Mouse (Mus musculus) retina, adult 2 months (tissue): ENCODE results near the gene Nkain2.

Experiments
- DNase-seq: peaks from one replicate; pipeline ENCODE4 v3.0.0-alpha.2; 2012; ENCODE audit warnings: low read depth, low spot score

Nkain2 gene

DNA sequence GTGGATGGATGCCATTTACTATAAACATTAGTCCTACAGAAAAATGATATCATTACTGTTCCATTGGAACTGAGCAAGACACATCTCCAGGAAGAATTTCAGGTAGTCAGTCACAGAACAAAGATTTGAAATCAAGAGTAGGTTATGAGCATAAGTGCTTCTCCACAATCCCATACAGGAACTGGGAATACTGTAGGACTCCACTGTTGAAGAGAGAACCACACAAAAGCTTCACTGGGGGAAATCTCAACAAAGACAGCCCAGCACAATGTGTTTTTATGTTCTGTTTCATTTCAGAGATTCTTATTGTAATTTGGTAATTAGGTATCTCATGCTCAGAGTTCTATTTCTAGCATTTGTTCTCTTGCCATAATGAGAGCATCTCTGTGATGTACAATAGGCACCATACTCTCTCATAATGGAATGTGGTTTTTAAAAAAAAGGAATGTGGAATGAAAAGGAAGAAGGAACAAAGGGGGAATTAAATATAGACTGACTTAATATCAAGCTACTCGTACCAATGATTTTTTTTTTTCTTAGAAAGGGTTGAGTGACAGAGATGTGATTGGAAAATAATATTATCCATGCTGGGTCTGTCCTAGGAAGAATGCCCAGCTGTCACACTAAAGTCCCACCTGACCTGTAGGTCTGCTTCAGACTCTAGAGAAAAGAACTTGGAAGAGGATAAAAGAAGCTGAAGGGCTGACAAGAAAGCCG, 313.5 kb downstream of the Nkain2 start:
- no peak for DNase-seq

DNA sequence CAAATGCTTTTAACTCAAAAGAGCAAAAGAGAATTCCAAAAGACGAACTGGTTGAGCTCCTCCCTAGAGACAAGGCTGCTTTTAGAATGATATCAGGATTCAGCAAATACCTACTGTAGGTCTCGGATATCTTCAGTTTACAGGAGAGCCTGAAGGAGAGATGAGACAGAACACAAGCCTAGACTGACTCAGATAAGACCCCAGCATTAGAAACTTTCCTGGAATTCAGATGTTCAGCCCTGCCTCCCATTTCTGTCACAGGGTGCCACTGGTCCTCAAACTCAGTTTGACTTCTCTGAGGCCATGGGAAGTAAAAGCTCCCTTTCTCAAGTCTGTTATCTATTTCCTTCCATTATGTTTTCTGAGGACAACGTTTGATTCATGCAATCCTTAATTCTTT, 332.6 kb downstream of the Nkain2 start:
- no peak for DNase-seq

DNA sequence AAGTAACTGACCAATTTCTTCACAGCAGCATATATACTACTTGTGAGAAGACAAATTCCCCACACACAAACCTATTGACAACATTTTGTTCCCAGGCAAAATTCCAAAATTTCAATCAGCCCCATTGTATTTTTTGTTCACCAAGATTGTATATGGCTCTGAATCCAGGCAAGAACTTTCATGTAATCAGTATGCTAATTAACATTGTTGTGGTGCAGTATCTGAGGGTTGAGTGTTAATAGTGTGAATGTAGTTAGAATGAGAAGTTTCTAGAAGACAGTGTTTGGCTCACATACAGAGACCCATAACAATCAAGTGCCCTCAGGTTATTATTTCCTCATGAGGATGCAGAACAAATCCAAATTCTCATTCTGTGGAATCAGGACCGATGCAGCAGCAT, 354.2 kb downstream of the Nkain2 start:
- DNase-seq = no peak

DNA sequence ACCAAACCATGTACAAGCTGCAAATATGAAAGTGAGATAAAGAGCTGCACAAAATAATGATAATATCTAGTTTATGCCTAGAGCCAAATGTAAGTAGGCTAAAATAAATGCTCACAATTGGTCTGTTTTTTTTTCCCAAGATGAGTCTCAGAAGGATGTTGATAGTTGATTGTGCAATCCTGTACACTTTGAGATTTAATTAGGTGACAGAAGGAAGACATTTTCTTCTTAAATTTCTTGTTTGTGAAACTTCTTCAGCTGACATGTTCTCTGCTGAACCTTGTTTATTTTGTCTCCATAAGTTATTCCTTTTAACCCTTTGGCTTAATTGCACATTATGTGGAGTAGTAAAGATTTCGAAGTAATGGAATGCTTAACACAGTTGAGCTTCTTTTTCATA, 379.4 kb downstream of the Nkain2 start:
- no peak for DNase-seq

DNA sequence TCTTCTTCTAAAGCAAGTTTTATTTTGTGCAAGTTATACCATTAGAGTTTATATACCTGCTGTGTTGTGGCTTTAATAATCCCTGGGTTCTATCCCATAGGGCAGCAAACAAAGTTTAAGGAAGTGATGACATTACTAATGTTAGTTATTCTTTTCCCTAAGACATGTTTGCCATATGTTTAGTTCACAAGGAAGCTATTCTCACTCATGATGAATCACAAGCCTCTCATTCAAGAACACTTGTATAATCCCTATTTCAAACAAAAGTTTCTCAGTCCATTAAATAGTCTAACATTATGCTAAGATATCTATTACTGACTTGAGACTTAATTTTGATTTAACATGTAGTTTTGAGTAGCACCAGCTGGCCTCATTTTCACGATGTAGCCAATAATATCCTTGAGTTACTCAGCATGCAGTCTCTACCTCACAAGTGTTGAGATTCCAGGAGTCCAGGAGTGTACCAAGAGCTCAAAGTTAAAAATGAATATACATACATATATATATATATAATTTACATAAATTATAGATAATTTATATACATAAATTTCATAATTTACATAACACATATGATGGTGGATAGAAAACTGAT, 395.6 kb downstream of the Nkain2 start:
- no peak for DNase-seq

DNA sequence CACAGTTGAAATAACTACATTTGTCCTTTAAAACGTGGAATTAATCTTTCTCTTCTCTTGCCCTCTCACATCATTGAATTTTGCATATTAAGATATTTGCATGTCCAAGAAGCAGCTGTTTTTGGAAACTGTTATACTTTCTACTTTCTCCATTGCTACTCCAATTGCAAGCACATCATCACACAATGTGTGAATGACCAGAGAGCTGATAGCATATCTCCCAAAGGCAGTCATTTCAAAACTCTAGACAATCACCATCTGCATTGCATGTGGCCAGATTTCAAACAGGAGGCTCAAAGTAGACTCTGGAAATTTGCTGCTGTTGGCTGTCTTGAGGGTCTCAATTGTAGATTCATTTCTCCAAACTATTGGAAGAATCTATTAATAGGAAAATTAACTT, 396.7 kb downstream of the Nkain2 start:
- DNase-seq = no peak

DNA sequence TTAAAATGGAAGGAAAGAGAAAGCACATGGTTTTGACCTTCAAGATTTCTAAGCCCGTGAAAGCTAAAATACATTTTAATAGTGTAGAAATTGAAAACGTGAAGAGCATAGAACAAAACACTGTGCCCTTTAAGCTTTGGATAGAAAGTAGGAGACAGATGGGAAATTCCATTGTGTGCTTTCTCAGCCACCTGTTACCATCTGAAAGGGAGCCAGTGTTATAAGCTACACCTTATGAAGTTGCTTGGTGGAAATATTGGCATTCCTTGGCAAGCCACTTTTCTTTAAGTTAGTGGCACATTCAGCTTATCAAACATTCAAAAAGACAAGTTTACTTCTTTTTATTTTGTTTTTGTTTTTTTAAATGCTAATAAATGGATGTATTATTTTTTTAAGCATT, 427.5 kb downstream of the Nkain2 start:
- no peak for DNase-seq

DNA sequence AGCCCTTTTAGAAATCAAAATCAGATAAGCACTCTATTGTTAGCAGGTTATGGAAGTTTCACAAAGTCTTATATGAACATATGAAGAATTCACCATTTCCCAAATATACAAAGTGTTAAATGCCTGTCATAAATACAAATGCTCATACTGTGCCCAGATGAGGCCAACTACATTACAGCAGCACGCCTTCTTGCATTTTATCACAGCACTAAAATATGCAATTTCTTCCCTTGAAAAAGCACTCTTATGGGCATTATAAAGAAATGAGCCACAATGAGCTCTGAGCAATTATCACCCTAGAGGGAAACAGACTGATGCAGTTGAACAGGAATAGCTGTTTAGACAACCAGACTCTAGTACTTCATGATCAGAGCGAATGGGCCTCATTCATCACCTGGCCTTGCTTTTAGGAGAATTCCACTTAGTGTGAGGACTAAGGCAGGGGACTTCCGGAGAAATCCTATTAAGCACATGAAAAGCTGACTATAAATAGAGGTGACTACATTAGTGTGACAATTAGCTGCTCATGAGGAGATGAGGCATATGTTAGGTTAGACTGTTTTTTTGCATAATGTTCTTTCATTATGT, 450.2 kb downstream of the Nkain2 start:
- no peak for DNase-seq

DNA sequence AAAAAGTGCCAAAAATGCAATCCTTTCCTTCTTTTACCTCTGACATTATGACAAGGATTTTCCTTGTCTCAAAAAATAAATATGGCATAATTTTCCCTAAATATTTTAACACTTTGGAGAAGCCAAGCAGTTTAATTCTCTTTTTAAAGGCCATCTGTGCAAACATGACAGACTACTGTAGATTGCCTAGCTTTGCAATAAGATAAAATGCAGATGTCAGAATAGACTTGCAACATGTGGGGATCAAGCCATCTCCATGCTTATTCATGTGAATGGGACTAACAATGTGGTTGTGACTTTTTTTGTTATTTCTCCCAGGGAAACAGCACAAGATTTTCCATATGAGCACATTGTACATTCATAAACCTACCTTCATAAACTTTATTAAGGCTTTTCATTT, 476.0 kb downstream of the Nkain2 start:
- no peak for DNase-seq

DNA sequence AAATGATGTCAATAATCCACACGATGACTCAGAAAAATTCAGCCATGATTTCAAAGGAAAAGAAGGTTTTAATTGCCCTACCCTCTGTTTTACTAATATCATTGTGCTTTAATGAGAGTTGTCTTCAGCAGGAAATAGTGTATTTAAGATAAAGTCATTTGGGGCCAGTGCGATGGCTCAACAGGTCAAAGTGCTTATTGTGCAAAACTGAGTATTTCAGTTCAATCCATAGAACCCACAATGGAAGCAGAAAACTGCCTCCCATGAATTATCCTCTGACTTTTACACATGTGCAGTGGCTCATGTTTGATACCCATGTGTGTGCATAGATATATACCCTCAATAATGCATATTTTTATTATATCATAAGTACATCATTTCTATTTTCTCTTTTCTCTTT, 478.9 kb downstream of the Nkain2 start:
- DNase-seq = no peak

DNA sequence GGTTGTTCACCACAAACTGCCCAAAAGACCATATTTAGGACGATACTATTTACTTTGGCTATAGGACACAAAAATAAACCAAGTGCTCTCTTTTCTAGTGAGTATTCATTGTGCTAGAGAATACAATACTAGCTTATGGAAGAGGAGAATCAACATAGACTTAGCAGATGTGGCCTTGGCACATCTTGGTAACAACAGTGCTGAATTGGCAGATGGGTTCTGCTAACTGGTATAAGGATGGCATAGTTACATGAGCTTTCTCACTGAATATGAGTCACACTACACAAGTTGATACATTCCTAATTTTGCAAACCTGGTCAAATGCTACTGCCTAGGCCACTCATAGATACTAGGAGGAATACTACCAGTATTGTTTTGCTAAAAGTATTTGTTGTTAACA, 489.3 kb downstream of the Nkain2 start:
- DNase-seq = no peak

DNA sequence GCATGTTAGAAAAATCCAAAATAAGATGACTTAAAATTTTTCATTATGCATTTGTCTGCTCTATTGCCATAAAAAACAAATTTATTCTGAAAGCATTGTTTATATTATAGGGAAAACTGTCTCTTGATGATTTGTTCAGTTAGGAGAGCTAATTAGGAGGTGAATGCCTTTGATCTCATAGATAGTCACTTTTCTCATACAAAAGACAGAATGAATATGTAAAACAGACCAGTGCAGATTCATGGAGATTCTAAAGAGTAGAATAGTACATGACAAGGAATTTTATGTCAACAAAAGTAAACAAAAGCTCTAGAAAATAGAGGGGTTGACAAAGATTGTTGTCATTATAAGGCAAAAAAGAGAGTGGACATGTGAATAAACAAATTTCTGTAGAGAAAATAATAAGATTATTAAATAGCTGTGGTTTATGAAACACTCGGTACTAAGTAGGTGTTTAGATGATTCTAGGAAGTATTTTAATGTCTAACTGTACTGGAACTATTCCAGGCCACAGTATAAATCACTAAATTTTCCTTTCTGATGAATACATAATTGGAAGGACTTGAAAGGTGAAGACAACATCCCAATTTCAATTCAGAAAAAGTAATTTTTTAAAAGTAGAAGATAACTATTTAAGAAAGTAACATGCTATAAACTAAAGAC, 496.3 kb downstream of the Nkain2 start:
- DNase-seq = no peak

DNA sequence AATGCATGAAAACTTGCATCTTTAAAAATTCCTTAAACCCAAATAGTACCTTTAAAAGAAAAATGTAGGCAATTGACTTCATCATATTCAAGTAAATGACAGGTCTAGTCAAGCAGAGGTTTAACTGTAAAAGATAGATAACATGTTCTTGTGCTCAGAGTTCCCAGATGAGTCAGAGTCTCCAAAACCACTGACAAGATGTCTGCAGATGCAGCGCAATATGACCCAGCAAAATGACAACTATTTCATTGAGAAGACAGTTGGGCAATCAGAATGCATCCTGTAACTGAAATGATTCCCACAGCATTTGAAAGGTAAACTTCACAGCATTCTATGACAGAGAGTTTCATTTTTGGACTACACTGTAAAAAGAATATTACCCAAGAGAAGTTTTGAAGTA, 496.9 kb downstream of the Nkain2 start:
- DNase-seq = no peak

DNA sequence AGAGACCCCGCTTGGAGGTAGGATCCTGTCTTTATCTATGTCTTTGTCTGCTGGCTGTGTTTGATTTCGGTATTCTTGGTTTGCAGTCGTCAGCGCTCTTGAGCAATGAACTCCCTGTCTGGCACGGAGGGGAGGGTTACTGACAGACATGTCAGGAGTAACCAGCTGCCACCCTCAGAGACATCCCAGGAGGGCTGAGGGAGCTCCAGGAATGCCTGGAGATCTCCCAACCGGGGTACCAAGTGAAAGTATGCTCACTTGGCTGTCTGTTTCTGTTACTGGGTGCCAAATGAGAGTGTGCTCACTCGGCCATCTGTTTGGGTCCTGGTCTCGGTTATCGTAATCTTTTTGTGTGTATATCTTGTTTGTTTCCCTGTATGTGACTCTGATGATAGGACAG, 577.5 kb downstream of the Nkain2 start:
- no peak for DNase-seq

DNA sequence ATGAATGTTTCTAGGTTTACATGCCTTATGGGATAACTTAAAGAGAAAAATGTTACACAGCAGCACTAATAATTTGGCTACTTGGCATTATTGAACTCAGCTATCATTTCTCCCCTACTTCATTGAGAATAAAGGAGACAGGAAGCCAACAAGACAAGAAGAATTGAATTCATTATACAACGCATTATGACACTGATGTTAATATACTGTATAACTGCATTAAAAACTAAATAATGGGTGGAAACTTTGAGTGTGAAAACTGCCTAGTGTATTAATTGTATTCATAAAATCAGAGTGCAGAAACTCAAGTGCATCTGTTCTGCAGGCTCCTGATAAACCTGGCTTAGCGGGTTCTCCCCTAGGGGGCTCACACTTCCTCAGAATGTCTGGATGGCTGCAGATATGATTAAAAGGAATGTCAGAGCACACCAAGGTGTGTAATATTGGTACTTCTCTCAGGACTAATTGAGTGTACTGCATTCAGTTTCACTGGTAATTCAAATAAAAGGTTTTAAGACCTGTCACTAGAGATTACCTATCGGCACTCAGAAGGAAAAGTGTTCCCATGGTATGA, 589.2 kb downstream of the Nkain2 start:
- no peak for DNase-seq

DNA sequence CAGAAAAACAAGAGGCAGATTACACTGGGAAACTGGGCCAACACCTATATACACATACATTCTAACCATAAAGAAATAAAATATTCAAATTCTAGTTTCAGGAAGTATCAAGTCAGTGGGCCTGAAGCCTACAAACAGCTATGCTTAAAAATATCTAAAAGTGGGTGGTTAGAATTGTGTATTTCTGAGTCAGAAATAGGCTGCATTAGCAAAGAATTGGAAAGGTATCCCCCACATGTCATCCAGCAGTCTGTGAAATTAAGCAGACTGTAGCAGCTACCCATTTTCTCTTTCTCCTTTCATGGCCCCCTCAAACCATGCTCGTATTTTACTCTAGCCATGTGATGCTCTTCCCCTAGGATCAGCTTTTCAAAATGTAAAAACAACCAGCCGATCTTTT, 599.8 kb downstream of the Nkain2 start:
- no peak for DNase-seq

DNA sequence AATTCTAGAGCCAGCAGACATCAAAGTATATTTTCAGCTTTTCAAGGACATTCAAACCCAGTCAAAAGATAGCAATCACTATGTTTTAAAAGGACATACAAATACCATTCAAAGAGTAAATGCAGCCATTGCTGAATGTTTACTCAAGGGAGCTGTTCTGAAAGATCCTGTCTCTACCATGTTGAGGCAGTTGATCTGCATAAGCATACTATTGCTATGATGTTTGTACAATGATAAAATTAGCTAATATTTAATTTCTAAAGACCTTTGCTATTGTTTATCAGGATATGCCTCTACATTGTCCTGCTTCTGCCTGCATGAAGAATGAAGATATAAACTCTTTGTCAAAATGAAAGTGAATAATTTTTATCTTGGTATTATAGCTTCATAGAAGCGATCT, 606.6 kb downstream of the Nkain2 start:
- no peak for DNase-seq

DNA sequence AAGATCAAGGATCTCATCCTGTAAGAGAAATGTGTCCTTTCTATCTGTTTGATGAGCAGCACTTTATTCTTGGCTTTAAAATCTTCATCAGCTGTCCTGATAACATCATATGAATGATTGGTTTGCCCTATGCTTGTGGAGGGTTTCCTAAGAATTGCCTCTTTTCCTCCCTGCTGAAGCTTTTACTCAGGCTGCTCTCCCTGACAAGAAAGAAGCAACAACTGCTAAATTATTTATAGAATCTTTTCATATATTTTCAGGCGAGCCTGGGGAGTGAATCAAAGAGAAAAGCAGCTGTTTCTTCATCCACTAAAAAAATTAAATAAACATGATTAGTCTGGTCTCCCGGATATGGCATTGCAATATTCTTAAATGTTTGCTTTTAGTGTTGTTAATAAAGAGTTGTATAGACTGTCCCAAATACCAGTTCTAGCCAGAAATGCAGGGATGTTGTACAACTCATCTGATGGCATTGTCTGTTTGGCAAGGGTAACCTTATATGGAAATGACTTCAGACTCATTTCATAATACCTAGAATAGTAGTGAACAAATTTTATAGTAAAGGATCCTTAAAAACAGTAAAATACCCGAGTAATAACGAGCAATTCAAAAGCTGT, 646.9 kb downstream of the Nkain2 start:
- DNase-seq = no peak

DNA sequence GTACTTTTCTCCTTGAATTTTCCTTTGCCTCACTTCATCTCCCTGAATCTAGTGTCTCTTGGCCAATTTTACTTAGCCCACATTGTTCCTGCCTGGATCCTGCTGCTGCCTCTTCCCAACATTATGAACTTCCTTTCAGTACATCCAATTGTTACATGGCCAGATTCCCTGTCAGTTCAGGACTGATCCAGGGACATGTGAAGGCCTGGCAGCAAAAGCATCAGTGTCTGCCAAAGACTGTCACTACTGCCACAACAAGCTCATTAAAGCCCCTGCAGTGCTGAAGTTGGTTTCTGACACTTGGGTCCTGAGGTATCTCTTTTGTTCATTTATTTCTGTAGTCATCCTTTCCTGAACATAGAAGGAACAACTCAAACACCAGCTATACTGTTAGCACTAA, 649.1 kb downstream of the Nkain2 start:
- no peak for DNase-seq

DNA sequence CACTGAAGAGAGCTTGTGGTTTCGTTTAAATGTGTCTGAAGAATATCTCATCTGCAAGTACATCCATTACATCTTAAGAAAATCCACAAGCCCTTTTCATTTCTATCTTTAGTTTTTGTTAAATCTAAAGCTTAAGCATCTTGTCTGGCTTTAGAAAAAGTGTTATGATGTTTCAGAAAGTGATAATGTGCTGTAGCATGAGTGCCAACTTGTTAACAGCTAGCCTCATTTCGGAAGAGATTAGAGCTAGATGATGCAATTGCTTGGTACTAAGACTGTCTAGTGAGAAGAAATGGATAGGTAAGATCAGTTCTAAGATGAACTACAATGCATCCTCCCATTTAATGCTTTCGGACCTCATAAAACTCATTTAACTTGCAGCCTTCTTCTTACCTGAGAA, 707.3 kb downstream of the Nkain2 start:
- DNase-seq = no peak

DNA sequence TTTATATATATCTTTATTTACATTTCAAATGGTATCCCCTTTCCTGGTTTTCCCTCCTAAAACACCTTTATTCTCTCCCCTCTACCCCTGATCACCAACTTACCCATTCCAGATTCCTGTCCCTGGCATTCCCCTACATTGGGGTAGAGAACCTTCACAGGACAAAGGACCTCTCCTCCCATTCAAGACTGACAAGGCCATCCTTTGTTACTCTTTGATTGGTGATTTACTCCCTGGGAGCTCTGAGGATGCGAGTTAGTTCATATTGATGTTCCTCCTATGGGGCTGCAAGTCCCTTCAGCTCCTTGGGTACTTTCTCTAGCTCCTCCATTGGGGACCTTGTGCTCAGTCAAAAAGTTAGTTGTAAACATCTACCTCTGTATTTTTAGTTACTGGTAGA, 798.9 kb downstream of the Nkain2 start:
- no peak for DNase-seq

DNA sequence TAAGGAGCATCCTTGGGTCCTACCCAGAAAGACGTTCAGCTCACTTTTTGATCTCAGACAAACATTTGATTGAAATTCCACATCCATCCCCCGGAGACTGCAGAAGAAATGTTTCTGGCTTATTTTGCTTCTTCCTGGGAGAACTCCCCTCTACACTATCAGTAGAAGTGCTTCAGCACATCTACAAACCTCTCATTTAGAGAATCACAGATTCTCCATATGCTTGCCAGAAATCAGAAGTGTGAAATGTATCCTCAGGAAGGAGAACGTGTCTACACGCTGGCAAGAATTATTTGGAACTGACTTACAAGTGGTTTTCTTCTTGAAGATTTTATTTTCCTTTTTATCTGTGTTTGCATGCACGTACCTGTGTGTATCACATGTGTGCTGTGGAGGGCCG, 829.9 kb downstream of the Nkain2 start:
- no peak for DNase-seq
